Mouse (Mus musculus): ENCODE measurements around the gene Gnai2. TPM values are rescaled to one million over a fixed set of nuclear protein-coding genes. Genes with fewer than 3 reads are reported as not detected.

The Gnai2 gene
- total RNA-seq, 2 experiments from 2014 or later, result 254 to 263 TPM

DNA sequence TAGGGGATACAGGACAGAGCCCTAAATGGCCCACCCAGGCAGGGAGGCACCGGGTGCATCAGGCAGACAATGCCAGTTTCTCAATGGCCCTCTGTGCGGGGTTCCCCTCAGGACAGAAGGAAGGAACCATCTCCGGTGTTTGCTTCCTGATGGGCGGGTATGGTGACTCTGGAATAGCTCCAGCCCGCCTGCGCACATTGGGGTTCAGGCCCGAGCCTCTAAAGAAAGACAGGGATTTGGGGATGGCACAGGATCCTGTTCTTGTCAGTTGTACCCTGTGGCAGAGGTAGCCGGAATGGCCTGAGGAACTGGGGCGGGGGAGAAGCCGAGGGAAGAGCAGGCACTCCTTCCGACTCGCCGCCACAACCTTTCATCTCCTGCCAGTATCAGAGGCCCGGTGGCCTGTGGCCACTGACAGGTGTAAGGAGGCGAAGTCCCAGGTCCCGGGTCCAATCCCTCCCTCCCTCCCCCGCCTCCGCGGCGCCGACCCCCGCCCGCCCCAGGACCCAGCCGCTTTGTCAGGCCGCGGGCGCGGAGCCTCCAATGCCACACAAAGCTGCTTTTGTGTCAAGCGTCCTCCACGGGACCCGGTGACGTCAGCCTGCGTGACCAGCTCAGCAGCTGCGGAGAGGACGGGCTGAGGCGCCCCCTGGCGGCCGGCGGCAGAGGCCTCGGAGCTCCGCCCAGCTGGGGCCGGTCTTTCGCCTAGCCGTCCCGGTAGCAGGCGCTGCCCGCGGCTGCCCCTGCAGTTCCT, 22.8 kb downstream of the Gnai2 start:
- peak; percentile 99 to 100 for DNase-seq (ENCODE audit: low spot score in 2 of 2)

DNA sequence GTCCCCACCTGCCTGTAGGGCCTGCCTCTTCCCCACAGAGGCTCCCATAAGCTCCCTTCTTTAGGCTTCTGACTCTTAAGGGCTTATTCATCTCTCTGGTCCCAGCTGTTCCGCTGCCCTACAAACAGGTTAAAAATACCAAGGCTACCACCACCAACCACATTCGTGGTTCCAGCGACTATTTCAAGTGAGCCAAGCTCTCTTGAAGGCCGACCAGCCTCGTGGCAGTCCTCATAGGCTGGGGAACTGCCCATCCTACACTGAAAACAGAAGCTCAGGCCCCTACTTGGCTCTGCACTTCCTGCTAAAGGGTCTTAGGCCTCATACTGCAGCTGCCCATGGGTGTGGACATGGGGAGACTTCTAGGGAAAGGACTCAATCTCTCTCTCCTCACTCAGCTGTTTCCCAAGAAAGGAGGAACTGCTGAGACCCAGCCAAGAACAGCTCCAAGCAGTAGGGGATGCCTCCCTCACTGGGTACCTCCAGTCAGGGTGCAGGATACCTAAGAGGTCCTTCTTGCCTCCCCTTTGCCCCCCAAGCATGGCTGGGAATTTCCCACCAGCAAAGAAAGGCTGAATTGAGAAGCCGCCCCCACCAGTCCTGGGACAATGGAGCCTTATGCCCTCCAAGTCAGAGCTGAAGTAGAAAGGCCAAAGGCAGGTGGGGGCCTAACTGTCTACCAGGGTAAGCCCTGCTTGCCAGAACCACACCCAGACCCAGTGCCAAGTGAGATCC, 23.5 kb downstream of the Gnai2 start:
- DNase-seq (ENCODE audit: low spot score in 2 of 2), result no peak

DNA sequence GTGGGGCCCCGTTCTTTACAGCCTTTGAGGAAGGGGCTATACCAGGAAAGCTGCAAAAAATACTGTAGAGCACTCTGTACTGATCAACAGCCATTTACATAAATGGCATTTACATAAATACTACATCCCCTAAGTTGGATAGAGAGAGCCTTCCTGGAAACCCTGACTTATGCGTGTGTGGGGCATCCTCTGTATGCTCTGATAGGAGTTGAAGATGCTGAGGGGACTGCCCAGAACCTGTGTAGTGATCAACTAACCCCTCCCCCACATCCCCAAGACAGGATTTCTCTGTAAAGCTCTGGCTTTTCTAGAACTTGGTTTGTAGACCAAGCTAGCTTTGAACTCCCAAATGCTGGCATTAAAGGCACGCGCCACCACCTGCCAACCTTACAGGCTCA, 25.7 kb downstream of the Gnai2 start:
- no peak for DNase-seq (ENCODE audit: low spot score in 2 of 2)

DNA sequence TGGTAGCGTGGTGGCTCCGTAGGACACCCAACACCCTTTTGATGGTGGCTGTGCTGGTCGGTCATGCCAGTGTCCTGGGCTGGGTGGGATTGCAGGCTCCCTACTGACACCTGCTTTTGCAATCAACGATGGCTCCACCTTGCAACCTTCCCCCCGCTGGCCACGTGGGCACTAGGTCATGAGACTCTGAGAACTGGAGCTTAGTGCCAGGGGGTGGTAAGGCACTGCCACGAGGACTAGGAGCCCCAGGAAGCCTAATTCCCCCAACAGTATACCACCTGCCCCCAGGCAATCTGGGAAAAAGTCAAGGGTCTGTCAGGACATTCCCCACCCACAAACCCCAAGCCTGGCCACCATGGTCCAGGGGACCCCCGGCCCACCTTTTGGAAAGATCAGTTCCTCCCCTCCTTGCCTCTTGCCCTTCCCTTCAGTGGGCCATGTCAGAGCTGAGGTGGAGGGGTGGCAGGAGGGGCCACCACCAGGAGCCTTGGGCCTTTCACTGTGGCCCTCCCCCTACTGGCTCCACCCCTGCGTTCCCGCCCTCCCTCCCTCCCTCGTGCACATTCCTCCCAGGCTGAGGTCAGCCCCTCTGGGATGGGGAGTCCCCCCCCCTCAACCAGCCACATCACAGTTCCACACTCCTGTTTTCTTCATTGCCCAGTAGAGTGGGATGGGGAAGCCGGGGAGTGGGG, 26.3 kb downstream of the Gnai2 start, which contains the start of gene Sema3b:
TSS of gene Sema3b (minus strand) at position 489 of the 692 bp plus-strand sequence.
- DNase-seq (ENCODE audit: low spot score in 2 of 2), result no peak

DNA sequence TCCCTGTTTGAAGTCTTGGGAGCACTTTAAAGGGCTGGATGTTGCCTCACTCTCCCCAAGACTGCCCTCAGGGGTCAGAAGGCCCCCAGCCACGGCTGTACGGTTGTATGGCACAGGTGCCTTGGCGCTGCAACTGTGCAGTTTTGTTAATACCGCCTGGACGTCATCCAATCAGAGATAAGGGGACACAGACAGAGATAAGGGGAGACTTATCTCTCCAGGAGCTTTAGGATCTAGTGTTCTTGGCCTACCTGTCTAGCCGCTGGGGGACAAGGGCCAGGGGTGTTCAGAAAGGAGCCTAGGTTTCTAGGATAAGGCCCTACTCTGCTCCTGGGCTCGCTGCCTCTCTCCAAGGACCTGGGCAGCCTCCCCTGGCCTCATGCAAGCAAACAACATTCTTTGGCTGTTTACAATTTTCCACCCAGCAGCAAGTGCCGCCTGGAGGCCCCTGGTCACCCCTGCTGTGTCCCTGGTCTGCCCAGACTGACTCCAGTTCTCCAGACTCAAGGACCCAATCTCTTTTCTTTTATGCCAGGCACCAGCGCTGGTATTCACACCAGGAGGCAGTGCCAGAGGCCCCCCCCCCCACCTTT, 27.4 kb downstream of the Gnai2 start:
- no peak for DNase-seq (ENCODE audit: low spot score in 2 of 2)

DNA sequence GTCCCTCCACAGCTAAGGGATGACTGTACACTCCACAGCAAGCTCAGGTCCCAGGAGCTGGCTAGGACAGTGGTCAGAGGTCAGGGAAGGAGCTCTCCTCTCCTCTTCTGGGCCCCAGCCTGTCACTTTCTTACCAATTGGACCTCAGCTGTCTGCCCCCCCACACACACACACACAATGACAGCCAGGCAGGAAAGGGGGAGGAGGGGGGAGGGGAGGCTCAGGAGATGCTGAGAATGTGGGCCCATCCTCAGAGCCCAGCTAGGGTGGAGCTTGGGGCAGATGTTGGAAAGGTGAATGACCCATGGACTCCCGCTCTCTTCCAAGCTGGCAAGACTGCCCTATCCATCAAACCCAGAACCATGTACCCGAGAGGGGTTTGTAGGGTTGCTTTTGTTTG, 28.1 kb downstream of the Gnai2 start:
- no peak for DNase-seq (ENCODE audit: low spot score in 2 of 2)

DNA sequence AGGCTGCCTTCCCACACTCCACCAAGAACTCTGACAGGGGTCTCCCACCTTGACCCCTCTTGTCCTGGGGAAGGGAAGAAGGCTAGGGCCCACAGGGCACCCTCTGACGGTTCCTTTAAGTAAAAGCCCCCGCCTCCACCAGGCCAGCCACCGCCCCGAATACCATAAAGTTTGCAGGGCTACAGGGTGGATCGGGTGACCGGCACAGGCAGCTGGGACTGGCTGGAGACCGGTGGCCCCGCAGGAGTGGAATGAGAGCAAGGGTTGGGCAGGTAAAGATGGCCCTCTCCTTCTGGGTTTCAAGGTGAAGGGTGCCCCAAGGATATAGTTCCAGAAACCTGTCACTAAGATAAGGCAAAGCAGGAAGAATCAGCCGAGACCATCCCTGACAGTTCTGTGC, 28.6 kb downstream of the Gnai2 start:
- no peak for DNase-seq (ENCODE audit: low spot score in 2 of 2)

DNA sequence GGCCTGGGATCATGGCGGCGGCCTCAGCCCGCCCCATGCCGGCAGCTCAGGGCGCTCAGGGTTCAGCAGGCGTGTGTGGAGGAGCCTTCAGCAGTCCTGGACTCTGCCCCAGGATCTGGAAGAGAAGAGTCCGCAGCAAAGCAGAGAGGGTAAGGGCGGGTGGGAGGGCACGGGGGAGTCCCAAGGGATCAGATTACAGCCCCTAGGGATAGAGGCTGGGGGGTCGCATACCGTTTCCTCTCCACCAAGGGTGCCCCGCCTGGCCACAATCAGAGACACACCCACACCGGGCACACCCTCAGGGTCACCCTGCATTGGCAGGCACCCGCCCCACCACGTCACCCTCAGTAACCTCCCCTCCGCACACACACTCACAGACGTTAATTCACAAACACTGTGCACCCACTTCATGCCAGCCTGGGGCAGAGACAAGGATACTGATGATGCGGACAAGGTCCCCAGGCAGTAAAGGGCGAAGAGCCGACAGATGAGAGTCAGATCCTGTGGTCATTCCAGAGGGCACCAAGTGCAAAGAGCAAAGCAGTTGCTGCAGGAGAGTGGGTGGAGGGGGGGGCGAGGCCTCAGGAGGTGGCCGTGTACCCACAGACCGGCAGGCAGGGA, 30.0 kb downstream of the Gnai2 start:
- DNase-seq (ENCODE audit: low spot score in 2 of 2), result no peak

DNA sequence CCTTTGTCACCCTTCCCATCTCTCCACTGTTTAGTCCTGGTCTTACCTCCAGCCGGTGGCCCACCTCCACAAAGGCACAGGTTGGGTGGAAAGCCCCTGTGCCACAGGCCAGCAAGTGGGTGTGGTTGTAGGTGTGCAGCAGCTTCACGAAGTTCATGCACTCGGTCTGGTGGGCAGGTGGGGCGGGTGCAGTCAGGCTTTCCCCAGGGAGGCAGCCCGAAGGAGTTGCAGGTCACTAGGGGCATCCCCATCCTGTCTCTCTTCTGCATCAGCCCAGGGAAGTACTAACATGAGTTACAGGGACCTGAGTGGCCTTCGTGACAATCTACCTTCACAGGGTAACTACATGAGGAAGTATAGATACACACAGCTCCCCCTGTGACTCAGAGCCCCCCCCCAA, 31.9 kb downstream of the Gnai2 start:
- no peak for DNase-seq (ENCODE audit: low spot score in 2 of 2)

DNA sequence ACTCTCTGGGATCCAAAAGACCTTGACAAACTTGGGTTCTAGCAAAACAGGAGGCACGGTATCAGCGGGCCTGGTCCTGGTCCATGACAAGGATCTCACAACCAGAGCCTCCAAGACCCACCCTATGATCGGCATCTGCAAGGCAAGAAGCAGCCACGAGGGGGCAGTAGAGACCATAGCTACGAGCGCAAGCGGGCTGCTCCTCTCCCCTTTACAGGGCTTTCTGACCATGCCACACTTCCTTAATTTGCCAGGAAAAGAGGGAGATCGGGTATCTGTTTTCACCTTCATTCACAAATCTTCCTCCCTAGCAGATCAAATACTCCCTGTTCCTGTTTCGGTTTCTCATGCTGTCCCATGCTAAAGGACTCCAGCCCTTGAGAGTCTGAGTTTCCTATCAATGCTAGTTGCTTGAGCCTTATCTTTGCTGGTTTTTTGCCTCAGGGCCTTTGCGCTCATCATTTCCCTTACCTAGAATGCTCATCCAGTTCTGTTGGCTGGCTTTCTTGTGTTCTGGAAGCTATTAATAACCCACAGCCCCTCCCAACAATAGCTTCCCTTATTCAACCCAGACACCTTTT, 33.0 kb downstream of the Gnai2 start:
- peak; percentile 98 to 99 for DNase-seq (ENCODE audit: low spot score in 2 of 2)

DNA sequence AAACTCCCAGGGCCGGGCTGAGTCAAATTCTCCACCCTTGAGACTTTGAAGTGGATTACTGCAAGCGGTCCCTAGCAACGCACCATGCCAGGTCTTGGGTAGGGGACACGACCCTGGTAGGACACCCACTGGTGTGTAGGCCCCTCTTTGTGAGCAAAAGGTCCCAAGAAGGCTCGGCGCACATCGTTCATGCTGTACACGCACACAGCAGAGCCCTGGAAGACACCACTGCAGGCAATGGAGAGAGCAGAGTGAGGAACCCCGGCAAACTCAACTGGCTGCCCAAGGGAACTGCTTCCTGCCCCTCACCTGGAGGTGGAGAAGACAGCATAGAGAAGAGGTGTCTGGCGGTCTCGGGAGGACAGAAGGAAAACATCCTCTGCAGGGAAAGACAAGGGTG, 33.9 kb downstream of the Gnai2 start:
- no peak for DNase-seq (ENCODE audit: low spot score in 2 of 2)

DNA sequence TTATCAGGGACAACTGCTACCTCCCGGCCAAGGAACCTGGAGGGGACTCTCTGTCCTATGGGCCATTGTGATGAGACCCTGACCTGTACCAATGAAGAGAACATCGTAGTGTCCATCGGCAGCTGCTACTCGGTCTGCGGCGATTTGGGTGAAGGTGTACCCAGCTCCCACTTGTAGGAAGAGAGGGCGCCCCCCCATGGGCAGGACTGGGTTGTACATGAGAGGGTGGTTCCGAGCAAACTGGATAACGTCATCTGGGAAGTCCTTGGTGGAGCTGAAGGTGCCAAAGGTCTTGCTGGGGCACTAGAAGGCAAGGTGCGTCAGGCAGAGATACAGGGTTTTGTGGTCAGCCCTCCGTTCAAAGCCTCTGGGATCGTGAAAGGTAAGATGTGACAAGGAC, 34.4 kb downstream of the Gnai2 start:
- no peak for DNase-seq (ENCODE audit: low spot score in 2 of 2)

DNA sequence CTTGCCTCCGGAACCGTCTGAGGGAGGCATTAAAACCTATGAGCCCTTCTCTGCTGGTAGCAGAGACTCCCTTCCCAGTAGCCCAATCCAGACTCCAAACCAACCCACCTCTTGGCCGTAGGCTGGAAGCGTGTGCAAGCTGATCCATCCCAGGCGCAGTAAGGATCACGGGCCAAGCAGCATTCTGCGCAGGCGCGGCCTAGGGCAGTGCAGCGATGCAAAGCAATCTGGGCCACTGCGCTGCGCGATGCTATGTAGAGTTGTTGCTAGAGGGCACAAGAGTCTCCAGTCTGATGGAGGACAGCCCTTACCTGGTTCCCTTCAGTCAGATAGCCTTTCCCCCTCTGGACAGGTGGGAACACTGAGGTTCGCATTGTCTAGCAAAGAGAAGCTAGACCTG, 35.3 kb downstream of the Gnai2 start:
- no peak for DNase-seq (ENCODE audit: low spot score in 2 of 2)

DNA sequence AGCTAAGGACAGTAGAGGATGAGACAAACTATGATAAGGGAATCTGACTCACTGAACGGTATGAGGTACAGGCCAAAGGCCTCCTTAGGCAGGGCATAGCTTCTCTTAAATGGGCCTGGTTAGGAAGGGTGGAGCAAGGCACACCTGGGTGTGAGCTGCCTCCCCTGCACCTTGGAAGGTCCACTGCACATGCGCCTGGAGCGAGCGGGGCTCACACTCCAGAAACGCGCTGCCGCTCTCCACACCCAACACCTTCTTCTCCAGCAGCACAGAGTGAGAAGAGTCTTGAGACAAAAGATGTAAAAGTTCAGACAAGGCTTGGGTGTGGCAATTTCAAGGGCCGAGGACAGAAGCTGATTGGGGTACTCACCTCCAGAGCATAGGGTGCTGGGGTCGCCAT, 35.7 kb downstream of the Gnai2 start:
- DNase-seq (ENCODE audit: low spot score in 2 of 2), result no peak

DNA sequence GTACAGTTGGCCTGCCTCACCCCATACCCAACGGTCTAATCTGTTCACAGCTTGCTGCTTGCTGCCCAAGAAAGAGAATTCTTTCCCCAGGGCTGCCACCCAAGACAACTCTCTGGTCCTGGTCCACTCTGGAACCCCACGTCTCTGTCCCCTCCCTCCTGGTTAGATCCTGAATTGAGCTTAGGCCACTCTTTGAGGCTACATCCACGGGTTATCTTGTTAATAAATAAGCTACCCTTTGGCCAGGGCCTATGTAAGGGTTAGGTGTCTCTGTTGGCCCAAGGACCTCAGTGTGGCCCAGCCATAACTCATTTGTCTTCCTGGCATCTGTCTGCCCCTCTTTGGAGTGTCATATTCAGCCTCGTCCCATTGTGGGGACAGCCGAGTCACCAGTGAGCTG, 36.8 kb downstream of the Gnai2 start:
- DNase-seq (ENCODE audit: low spot score in 2 of 2), result no peak

DNA sequence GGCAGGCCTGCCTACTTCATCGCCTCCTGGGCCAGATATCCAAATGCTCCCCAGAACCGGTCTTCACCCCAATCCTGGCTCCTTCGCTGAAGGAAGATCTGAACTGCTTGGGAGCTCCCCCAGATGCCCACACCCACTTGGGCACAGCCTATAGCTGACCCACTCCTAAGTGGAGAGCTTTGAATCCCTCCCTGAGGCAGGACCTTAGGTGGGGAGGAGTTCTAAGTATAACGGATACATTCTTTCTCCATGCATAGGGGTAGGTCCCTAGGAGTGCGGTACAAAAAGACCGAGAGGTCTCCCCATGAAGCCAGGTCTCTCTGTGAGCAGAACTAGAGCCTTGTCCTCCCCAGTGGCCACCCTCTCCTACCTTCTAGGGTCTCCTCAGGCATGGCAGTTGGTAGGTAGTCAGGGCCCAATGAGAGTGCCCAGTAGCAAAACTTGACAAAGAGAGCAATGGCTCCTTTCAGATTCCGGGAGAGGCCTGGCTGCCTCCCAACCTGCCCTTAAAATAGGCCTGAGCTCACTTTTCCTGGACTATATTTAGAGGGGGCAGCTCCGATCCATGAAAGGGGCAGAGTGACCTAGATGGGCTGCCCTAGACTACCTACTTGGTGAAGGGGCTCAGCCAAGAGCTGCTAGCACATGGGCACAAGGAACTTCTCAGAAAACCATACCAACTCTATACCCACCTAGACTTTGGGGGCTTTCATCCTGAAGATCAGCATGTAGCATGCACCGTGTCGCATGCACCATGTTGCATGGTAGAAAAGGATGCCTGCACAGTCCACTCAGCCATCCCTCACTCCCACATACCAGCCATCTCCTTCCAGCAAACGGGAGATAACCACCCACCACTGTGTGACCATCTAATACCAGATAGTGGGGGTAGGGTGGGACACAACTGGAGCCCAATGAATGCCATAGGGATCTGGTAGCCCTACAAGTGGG, 38.3 kb downstream of the Gnai2 start:
- DNase-seq (ENCODE audit: low spot score in 2 of 2), result no peak

DNA sequence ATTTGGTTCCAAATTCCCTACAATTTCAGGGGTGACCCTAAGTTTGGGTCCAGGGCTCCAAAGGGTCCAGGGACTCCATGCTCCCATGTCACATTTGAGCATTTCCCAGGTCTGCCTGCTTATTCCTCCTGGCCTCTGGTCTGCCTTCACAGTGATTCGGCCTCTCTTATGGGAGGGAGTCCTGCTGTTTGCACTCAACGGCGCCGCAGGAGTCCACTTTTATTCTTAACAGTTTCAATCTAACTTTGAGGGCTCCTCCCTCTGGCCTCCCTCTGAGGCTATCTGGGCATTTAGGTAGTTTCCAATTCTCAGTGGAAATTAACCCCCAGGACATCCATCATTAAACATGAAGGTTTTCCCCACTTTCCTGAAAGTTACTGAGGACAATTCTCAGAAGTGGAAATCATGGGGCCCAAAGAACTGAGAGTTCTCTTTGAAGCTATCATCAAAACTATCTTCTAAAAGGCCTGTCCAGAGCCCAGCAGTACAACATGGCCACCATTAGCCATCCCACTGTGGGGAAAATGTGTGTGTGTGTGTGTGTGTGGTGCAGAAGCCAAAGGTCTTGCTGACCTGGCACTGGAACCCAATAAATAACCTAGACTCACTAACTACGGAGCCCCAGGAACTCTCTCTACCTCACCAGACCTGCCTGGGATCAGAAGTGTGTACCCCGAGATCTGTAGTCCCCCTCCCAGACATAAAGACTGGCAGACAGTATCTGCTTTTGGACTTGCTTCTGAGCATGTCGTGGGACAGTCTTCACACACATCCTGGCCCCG, 40.7 kb downstream of the Gnai2 start:
- no peak for DNase-seq (ENCODE audit: low spot score in 2 of 2)

DNA sequence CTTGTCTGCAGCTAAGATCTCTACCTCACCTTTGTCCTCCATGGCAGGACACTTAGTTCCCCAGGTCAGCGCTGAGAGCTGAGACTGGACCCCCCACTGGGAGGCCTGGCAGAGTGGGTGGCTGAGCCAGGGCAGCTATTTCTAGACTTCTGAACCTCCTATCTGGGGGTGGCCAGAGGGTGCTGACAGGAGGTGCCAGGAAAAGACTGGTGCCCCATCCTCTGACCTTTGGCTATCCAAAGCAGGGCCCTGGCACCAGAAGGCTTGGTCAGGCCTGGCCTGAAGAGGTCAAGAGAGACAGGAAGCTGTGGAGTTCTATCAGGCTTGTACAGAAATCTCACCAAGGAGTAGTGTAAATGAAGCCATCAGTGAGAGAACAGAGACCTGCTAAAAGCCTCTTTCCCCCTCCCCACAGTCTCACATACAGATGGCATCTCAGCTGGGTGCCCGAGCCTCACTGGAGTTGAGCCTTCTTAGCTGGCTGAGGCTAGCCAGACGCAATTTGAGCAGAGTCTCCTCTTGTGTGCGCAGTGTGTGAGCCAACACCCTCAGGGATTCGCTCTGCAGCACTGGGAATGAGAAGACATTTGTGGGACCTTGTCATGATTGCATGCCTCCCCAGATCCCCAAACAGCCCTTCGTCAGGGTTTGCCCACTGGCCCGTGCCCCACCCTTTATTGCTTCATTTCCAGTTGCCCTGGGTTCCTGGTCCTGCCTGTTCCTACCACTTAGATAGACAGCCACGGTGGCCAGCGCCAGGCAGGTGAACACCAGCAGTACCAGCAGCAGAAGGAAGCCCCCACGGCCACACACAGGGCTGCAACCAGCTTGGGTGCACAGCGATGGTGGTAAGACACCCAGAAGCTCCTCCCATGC, 41.8 kb downstream of the Gnai2 start:
- DNase-seq (ENCODE audit: low spot score in 2 of 2), result no peak

Measured in layer of hippocampus, postnatal 10 days (tissue).